Mouse (Mus musculus): ENCODE results near the gene Zhx3. TPM values are rescaled to one million over a fixed set of nuclear protein-coding genes. Genes with fewer than 3 reads are reported as not detected.

Zhx3 gene
- polyA plus RNA-seq, 1 experiment from 2014 or later, result 7.6 TPM

DNA sequence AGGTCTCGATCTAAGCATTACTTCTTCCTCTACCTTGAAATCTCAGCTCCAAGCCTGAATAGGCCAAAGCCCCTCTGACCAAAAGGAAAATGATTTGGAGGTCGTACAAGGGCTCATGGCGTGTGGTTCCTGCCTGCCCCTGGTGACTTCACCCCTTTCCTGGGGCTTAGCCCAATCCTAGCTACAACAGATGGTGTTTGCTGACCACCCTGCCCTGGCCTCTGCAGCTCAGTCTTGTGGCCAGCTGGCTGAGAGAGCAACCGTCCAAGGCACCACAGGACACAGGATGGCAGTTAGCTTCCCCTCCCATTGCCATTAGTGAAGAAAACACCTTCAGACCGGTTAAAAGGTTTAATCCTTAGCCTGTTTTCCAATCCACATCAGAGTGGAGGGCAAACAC lies 33.3 kb upstream of the Zhx3 start:
- H3K9me3 ChIP-seq (replicated peaks), result no peaks in the 10 kb centered on the region

DNA sequence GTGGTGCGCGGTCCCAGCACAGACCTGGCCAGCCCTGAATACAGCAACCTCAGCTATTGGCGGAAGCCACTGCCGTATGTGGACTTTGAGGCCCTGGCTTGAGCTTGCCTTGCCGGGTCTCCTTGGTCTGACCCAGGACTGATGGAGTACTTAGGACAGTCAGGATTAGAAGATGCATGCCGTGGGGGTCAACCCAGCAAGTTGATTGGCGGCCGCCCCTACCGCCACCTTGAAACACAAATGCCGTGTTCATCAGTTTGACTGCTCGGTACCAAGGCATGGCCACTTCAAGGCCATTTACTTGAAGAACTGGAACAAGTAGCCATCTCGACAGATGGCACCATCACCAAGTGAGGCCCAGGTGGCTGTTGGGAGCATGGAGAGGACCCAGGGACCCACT lies 32.5 kb upstream of the Zhx3 start:
- DNase-seq (ENCODE audit: low spot score), result no peak
- Histone ChIP-seq H3K36me3 (peaks cover 5% of the 10 kb centered on the region; the same call in 1 of the 2 replicates), H3K4me1 (peaks cover 7% of the 10 kb centered on the region; the same call in 1 of the 2 replicates), H3K4me3 (no peak overlapping the region), H3K27me3 (ENCODE audit: low read depth, poor library complexity, severe bottlenecking) (peaks cover 30% of the 10 kb centered on the region), H3K9me3 (replicated peaks) (no peaks in the 10 kb centered on the region), H3K27ac (no peak overlapping the region)
- 96% methylated on average over 12 of the region's 12 CpGs for WGBS

More for the DNA sequence above, 33.3 kb upstream of the Zhx3 start:
- no peak for DNase-seq (ENCODE audit: low spot score)
- Histone ChIP-seq H3K27ac (no peak overlapping the region), H3K36me3 (peaks cover 5% of the 10 kb centered on the region; the same call in 1 of the 2 replicates), H3K4me1 (peaks cover 8% of the 10 kb centered on the region), H3K27me3 (ENCODE audit: low read depth, poor library complexity, severe bottlenecking) (peaks cover 38% of the 10 kb centered on the region), H3K4me3 (no peak overlapping the region)
- WGBS, result 79% methylated on average over 5 of the region's 5 CpGs

DNA sequence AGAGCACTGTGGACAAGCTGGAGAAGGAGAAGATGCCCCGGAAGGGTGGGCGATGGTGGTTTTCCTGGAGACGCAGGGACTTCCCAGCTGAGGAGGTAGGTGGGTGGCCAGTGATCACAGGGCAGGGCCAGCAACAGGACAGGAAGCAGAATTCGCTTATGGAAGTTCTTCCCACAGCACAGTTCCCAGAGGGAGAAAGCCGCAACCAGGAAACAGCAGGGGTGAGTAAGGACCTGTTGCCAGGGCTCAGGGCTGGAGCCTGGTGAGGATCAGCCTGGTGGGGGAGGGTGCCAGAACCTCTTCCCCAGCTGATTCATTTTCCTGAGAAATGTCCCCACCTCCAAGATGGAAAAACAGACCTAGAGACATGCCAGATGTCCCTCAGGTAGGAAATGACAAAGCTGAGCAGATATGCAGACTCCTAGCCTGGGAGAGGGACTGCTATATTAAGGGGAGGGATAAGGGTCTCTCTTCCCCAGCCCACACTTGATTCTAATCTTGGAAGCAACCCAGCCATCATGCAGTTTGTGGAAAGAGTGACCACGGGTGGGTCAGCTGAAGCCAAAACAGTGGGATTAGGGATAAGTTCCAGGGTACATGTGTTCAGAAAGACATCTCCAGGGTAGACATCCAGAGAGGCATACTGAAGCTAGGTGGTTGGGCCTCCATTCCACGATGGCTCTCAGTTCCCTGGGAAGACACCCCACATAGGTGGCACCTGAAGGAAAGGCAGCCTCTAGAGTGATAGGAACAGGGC lies 29.0 kb upstream of the Zhx3 start:
- no peaks in the 10 kb centered on the region for H3K9me3 ChIP-seq (replicated peaks)
- no peak for DNase-seq (ENCODE audit: low spot score)
- H3K27ac ChIP-seq, result no peak overlapping the region
- H3K27me3 ChIP-seq (ENCODE audit: low read depth, poor library complexity, severe bottlenecking), result no peaks in the 10 kb centered on the region
- no peaks in the 10 kb centered on the region for H3K4me1 ChIP-seq
- WGBS, result 84% methylated on average over 7 of the region's 7 CpGs
- H3K4me3 ChIP-seq, result no peak overlapping the region
- no peaks in the 10 kb centered on the region for H3K36me3 ChIP-seq

DNA sequence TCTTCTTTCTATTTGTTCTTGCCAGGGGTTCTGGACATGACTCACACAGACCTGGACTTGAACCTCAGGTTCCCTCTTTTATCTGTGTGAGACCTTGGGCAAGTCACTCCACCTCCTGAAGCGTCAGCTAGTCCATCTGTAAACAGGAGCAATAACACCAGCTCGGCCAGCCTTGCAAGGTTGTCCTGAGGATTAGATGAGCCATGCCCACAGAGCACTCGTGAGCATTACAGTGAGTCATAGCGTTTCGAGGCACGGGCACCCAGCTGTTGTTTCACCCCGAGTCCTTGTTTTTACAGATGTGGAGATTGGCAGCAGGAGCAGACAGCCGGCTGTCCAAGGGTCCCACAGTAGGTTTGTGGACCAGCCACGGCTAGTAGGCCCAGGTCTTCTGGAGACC lies 18.9 kb upstream of the Zhx3 start:
- Histone ChIP-seq H3K27me3 (ENCODE audit: low read depth, poor library complexity, severe bottlenecking) (peaks cover 26% of the 10 kb centered on the region), H3K9me3 (replicated peaks) (no peaks in the 10 kb centered on the region), H3K36me3 (no peaks in the 10 kb centered on the region), H3K27ac (no peak overlapping the region), H3K4me3 (no peak overlapping the region), H3K4me1 (peaks cover 15% of the 10 kb centered on the region)
- no peak for DNase-seq (ENCODE audit: low spot score)
- WGBS, result 90% methylated on average over 9 of the region's 9 CpGs

DNA sequence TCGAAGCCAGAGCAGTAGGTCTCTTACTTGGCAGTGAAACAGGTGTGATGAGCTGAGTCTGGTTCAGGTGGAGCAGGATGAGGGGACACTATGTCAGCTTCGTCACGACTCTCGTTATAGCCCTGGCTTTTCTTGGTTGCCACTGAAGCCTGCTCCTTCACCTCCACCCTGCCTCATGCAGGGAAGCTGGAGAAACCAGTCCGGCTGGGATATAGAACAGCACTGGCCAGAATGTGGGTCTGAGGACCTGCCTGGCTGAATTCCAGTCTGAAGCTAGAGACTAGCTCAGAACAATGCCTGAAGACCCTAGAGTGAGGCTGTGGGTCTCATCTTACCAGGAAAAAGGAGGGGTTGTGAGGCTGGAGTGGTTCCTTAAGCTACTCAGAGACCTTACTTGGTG lies 18.2 kb upstream of the Zhx3 start:
- Histone ChIP-seq H3K27ac (no peak overlapping the region), H3K4me1 (peaks cover 15% of the 10 kb centered on the region), H3K27me3 (ENCODE audit: low read depth, poor library complexity, severe bottlenecking) (peaks cover 26% of the 10 kb centered on the region), H3K9me3 (replicated peaks) (no peaks in the 10 kb centered on the region), H3K36me3 (no peaks in the 10 kb centered on the region), H3K4me3 (no peak overlapping the region)
- no peak for DNase-seq (ENCODE audit: low spot score)
- 83% methylated on average over 5 of the region's 5 CpGs for WGBS

DNA sequence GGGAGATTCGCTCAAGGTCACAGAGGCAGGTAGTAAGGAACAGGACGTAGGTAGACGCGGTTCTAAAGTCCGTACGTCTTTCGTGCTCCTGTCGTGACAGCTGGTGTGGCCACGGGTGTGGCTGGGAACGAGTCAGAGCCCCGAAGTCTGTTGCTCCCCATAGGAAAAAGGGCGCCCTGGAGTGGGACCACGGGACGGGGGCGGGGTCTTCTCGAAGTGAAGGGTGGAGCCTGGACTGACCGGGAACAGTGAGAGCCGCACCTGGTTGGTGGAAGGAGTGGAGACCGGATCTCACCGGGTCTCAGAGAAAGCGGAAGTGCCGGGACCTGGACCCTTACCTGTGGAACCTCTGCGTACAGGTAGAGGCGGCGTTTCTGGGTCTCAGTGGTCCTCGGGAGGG lies 15.1 kb upstream of the Zhx3 start:
- H3K4me3 ChIP-seq, result peak overlapping the region; percentile 59
- peak; percentile 65 for DNase-seq (ENCODE audit: low spot score)
- no peak overlapping the region for H3K27ac ChIP-seq
- no peaks in the 10 kb centered on the region for H3K9me3 ChIP-seq (replicated peaks)
- WGBS, result under 1% methylated on average over 26 of the region's 26 CpGs
- peaks cover 18% of the 10 kb centered on the region for H3K4me1 ChIP-seq
- H3K27me3 ChIP-seq (ENCODE audit: low read depth, poor library complexity, severe bottlenecking), result peaks cover 26% of the 10 kb centered on the region
- H3K36me3 ChIP-seq, result no peaks in the 10 kb centered on the region

DNA sequence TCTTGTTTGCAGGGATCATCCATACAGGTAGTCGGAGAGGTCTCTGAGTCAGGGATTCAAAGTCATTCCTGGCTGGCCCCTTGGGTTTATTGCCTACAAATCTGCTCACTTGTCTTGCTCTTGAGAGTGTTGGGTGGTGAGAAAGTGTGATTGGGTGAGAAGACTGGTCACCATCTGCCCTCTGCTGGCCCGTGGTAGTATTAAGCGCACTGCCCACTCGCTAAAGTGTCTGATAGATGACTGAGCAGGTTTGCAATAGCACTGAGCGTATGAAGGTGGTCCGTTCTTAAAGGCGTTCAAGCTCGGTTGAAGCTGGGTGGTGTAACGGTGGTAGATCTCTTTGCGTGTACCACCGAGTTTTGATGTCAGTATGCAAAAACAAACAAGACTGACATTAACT lies 14.5 kb upstream of the Zhx3 start:
- H3K4me1 ChIP-seq, result peaks cover 18% of the 10 kb centered on the region
- peaks cover 26% of the 10 kb centered on the region for H3K27me3 ChIP-seq (ENCODE audit: low read depth, poor library complexity, severe bottlenecking)
- H3K4me3 ChIP-seq, result peak overlapping the region; percentile 59
- no peak overlapping the region for H3K27ac ChIP-seq
- peak; percentile 86 for DNase-seq (ENCODE audit: low spot score)
- no peaks in the 10 kb centered on the region for H3K36me3 ChIP-seq
- H3K9me3 ChIP-seq (replicated peaks), result no peaks in the 10 kb centered on the region
- 2% methylated on average over 11 of the region's 11 CpGs for WGBS

DNA sequence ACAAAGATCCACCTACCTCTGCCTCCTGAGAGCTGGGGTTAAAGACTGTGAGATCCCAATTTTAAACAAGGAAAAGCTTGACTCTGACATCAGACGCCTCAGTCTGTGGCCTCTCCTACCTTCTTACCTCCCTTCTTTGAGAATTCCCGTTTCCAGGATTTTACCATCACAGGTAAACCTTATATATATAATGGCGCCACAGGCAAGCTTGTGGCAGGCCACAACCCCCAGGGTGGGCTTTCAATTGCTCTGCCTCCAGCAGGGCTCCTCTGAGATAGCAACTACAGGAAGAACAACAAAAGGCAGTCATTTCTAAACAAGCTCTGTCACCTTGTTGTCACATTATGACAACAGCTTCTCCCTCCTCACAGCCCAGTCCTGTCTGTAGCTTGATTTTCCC lies 13.4 kb upstream of the Zhx3 start:
- Histone ChIP-seq H3K4me1 (peaks cover 18% of the 10 kb centered on the region), H3K27me3 (ENCODE audit: low read depth, poor library complexity, severe bottlenecking) (peaks cover 26% of the 10 kb centered on the region), H3K27ac (no peak overlapping the region), H3K9me3 (replicated peaks) (no peaks in the 10 kb centered on the region), H3K36me3 (no peaks in the 10 kb centered on the region), H3K4me3 (no peak overlapping the region)
- DNase-seq (ENCODE audit: low spot score), result peak; percentile 7
- 73% methylated on average over 3 of the region's 3 CpGs for WGBS

DNA sequence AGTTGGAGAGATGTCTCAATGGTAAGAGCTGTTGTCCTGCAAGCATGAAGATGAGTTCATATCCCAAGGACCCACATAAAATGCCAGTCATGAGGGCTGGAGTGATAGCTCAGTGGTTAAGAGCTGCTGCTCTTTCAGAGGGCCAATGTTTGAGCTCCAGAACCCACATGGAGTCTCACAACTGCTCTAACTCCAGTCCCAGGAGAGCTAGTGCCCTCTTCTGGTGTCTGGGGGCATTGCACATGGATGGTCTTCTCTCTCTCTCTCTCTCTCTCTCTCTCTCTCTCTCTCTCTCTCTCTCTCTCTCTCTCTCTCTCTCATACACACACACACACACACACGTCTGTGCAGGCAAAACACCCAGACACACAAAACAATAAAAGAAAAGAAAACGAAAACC lies 12.0 kb upstream of the Zhx3 start:
- peak; percentile 75 for DNase-seq (ENCODE audit: low spot score)
- WGBS, result 16% methylated on average over 2 of the region's 2 CpGs
- no peaks in the 10 kb centered on the region for H3K9me3 ChIP-seq (replicated peaks)

DNA sequence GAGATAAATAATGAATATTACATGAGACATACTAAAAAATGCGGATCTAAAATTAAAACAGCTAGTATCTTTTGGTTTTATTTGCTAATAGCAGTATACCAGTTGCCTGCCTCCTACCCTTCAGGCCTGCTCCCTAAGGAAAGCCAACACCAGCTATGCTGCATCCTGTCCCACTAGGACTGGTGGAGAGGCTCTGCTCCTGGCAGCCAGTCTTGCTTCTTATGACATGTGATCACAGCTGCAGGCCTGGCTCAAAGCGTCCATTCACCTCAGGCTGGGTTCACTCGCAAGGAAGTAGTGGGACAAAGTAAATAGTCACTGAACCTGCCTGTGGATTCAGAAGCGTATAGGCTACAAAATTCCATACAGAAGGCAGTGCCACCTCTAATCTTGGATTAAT lies 11.1 kb upstream of the Zhx3 start:
- H3K9me3 ChIP-seq (replicated peaks), result no peaks in the 10 kb centered on the region
- H3K27ac ChIP-seq, result no peak overlapping the region
- 84% methylated on average over 4 of the region's 4 CpGs for WGBS
- no peak overlapping the region for H3K4me3 ChIP-seq
- no peaks in the 10 kb centered on the region for H3K36me3 ChIP-seq
- H3K4me1 ChIP-seq, result peaks cover 18% of the 10 kb centered on the region
- H3K27me3 ChIP-seq (ENCODE audit: low read depth, poor library complexity, severe bottlenecking), result peaks cover 14% of the 10 kb centered on the region
- DNase-seq (ENCODE audit: low spot score), result peak; percentile 21

More for the DNA sequence above, 12.0 kb upstream of the Zhx3 start:
- Histone ChIP-seq H3K36me3 (no peaks in the 10 kb centered on the region), H3K4me1 (peaks cover 18% of the 10 kb centered on the region), H3K27me3 (ENCODE audit: low read depth, poor library complexity, severe bottlenecking) (peaks cover 23% of the 10 kb centered on the region), H3K4me3 (no peak overlapping the region), H3K27ac (no peak overlapping the region)

DNA sequence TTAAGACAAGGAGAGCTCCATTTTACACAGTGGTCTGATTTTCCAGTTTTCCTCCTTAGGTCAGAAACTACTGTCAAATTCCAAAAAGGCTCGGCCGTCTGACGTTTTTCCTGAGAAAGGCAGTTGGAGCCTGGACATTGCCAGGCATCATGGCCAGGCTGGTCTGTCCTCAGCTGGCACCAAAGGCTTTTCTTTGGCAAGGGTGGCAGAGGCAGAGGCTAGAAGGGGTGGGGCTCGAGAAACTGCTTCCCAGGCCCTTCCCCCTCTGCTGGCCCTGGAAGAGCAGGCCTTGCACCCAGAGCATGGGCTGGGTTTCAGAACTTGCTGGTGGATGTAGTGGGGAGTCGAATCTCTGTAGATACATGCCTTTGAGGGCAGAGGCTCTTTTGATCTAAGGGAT lies 9.6 kb upstream of the Zhx3 start:
- no peaks in the 10 kb centered on the region for H3K9me3 ChIP-seq (replicated peaks)
- H3K4me3 ChIP-seq, result no peak overlapping the region
- no peak overlapping the region for H3K27ac ChIP-seq
- WGBS, result 78% methylated on average over 5 of the region's 5 CpGs
- H3K27me3 ChIP-seq (ENCODE audit: low read depth, poor library complexity, severe bottlenecking), result no peaks in the 10 kb centered on the region
- H3K4me1 ChIP-seq, result peaks cover 6% of the 10 kb centered on the region; the same call in 1 of the 2 replicates
- no peak for DNase-seq (ENCODE audit: low spot score)
- H3K36me3 ChIP-seq, result no peaks in the 10 kb centered on the region

DNA sequence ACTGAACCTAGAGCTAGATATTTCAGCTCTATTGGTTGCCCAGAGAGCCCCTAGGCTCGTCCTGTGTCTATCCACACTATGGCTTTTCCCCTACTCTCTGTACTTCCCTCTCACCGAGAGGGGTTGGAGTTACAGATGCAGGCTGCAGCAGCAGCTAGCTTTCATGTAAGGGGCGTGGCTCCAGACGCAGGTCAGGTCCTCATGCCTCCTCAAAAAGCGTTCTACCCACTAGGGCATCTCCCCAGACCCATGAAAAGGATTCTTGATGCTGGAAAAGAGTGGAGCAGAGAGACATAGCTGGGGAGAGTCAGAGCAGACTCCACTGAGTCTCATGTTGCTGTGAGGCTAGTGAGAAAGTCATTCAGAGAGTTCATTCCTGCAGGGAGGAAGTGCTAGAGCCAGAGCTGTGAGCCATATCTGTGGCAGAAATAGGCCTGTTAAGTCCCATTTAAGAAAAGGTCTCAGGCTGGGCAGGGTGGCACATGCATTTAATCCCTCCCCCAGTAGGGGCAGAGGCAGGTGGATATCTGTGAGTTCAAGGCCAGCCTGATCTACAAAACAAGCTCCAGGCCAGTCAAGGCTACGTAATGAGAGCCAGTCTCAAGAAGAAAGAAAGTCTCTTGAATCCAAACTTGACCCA lies 8.8 kb upstream of the Zhx3 start:
- no peaks in the 10 kb centered on the region for H3K9me3 ChIP-seq (replicated peaks)
- H3K27me3 ChIP-seq (ENCODE audit: low read depth, poor library complexity, severe bottlenecking), result no peaks in the 10 kb centered on the region
- no peak for DNase-seq (ENCODE audit: low spot score)
- 51% methylated on average over 6 of the region's 6 CpGs for WGBS
- no peak overlapping the region for H3K4me3 ChIP-seq
- peaks cover 4% of the 10 kb centered on the region; the same call in 1 of the 2 replicates for H3K4me1 ChIP-seq
- H3K36me3 ChIP-seq, result no peaks in the 10 kb centered on the region
- H3K27ac ChIP-seq, result no peak overlapping the region

DNA sequence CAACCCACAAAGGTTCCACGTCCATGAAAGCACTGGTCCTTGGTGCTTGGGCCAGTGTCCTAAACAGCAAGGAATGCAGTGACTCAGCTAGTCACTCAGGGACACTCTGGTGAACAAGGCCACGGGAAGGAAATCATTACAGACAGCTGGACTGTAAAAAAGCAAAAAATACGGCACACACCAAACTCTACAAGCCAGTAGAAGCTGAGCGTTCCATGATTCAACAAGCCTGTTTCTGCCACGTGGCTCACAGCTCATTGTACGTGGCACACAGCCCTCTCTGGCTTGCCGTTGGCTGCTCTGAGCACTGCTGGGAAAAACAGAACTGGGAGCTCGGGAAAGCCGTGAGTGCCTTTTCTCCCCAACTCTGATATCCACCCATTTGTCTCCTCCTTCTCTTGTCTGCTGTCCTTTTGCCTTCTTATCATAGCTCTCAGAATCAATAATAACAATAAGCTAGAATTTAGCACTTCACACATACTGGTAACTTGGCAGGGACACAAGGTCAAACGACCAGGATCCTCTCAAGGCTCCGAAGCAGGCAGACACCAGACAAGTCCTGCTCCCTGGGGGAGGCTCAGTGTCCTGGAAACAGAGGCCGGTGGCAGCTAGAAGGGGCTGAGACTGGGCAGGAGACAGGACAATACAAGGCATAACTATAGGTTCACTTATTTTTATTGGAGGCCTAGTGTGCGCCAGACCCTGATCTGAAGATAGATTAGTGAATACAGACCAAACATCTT lies 7.8 kb upstream of the Zhx3 start, which contains the start of gene Lpin3:
TSS of gene Lpin3 (plus strand) at position 218 of the 743 bp plus-strand sequence.
- Histone ChIP-seq H3K4me3 (no peak within 1 kb of the TSS), H3K9me3 (replicated peaks) (no peaks in the 10 kb centered on the region), H3K4me1 (peaks cover 4% of the 10 kb centered on the region; the same call in 1 of the 2 replicates), H3K27ac (no peak within 1 kb of the TSS), H3K27me3 (ENCODE audit: low read depth, poor library complexity, severe bottlenecking) (no peaks in the 10 kb centered on the region), H3K36me3 (no peaks in the 10 kb centered on the region)
- 78% methylated on average over 13 of the region's 13 CpGs for WGBS
- DNase-seq (ENCODE audit: low spot score), result no peak
